Mouse (Mus musculus) kidney, postnatal 0 days (tissue): ENCODE data around the gene Mgrn1. TPM values are rescaled to one million over a fixed set of nuclear protein-coding genes. Genes with fewer than 3 reads are reported as not detected.

Source experiments
- ATAC-seq: fragments of 200-750 bp; cut with Nextera tagmentation; replicated peaks from 2 replicates; pipeline ENCODE4 v1.8.0; 2017; ENCODE audit warnings: low read depth, moderate number of reproducible peaks, moderate TSS enrichment, moderate library complexity; ENCODE audit not compliant: low FRiP score
- DNase-seq: peaks from one replicate; pipeline ENCODE4 v3.0.0-alpha.2; 2016; ENCODE audit warnings: low spot score
- H3K27ac ChIP-seq: fragments of 300-500 bp; sonication (generic); 2 replicates; pipeline ENCODE4 v1.5.1; 2014; ENCODE audit warnings: mild to moderate bottlenecking
- H3K27me3 ChIP-seq: fragments of 300-500 bp; sonication (generic); 2 replicates; pipeline ENCODE4 v1.6.1; 2014; ENCODE audit warnings: low read length, mixed read lengths; ENCODE audit not compliant: insufficient read depth
- H3K36me3 ChIP-seq: fragments of 300-500 bp; sonication (generic); 2 replicates; pipeline ENCODE4 v1.6.1; 2014; ENCODE audit warnings: low read length, mixed read lengths; ENCODE audit not compliant: insufficient read depth
- H3K4me1 ChIP-seq: fragments of 300-500 bp; sonication (generic); replicated peaks from 2 replicates; pipeline ENCODE4 v1.6.1; 2014; ENCODE audit warnings: antibody characterized with exemption, low read length, mixed read lengths; ENCODE audit not compliant: insufficient read depth
- H3K4me2 ChIP-seq: fragments of 300-500 bp; sonication (generic); 2 replicates; pipeline ENCODE4 v1.6.1; 2014; ENCODE audit warnings: mild to moderate bottlenecking, low read length, moderate library complexity, mixed read lengths
- H3K4me3 ChIP-seq: fragments of 300-500 bp; sonication (generic); replicated peaks from 2 replicates; pipeline ENCODE4 v1.5.1; 2014; ENCODE audit warnings: low read depth, low read length
- H3K9ac ChIP-seq: fragments of 300-500 bp; sonication (generic); 2 replicates; pipeline ENCODE4 v1.6.1; 2014; ENCODE audit warnings: low read depth, low read length
- H3K9me3 ChIP-seq: fragments of 300-500 bp; sonication (generic); replicated peaks from 2 replicates; pipeline ENCODE4 v1.6.1; 2016; ENCODE audit warnings: low read length, inconsistent platforms, mixed read lengths
- CTCF ChIP-seq: IDR thresholded peaks from 2 replicates; pipeline ENCODE4 v1.5.1; 2016; ENCODE audit warnings: antibody characterized with exemption, low read depth, mild to moderate bottlenecking, moderate library complexity
- WGBS: fragments of 180-500 bp; shearing (Covaris S2); extraction: QIAGEN DNeasy Blood & Tissue Kit; methylation state at CpG from one replicate; pipeline ENCODE4 v1.1.7; 2014; 5-methylcytosine and 5-hydroxymethylcytosine counted together
- polyA plus RNA-seq: library from polyadenylated mRNA; unstranded; fragments of >200 nt; fragmentation: Nextera tagmentation; extraction: Ambion mirVana; gene quantifications from 2 replicates; pipeline ENCODE4 v1.2.1, GENCODE M21; 2015

Mgrn1 gene
- polyA plus RNA-seq, 1 experiment from 2014 or later, result 85.9 TPM

DNA sequence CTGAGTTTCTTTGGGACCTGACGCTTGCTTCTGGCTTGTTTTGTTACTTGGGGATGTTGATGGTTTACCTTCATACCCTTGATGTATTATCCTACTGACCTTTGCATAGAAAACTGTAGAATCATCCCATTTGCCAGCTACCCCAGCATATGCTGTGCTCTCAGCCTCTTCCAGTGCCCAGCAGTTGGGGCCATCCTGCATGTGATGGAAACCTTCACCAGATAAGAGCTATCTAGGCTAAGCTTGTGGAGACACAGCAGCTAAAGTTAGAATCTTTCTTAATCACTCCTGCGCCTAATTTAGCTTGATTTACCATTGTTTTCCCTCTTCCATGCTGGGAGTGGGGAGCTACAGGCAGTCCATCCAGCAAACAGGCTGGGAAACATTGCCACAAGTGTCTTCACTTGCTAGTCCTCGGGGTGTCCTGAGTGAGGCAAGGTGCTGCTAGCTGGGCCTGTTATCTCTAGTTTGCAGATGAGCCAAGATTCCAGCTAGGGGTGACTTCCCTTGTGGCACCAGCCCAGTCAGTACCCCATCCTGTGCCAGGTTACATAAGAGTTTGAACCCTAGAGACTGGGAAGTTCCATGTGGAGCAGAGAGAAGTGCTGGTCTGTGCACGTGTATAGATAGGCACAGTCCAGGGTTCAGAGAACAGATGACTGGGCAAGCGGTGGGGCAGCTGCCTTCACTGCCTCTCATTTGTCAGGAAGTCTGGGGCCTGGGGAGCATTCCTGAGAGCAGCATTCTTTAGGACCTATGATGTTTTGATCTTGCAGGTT lies 10.4 kb downstream of the Mgrn1 start:
- Histone ChIP-seq H3K4me2 (no peak overlapping the region), H3K27ac (peak overlapping the region; percentile 57; the same call in 1 of the 2 replicates), H3K4me3 (no peak overlapping the region), H3K36me3 (no peaks in the 10 kb centered on the region), H3K4me1 (0 out of 2 replicates have a peak, but pooled peaks cover 6% of the 10 kb centered on the region), H3K9ac (no peak overlapping the region), H3K27me3 (no peaks in the 10 kb centered on the region), H3K9me3 (no peaks in the 10 kb centered on the region)
- no peak for TF ChIP-seq CTCF
- DNase-seq (peak; percentile 25), ATAC-seq (peak; percentile 90)
- 67% methylated on average over 5 of the region's 5 CpGs for WGBS

GRCm38 (mm10) chr16:4897146-4897730 lies 11.2 kb downstream of the Mgrn1 start:
- Histone ChIP-seq H3K27ac (no peak overlapping the region), H3K4me1 (0 out of 2 replicates have a peak, but pooled peaks cover 6% of the 10 kb centered on the region), H3K9ac (no peak overlapping the region), H3K27me3 (no peaks in the 10 kb centered on the region), H3K9me3 (no peaks in the 10 kb centered on the region), H3K4me3 (no peak overlapping the region), H3K36me3 (no peaks in the 10 kb centered on the region), H3K4me2 (no peak overlapping the region)
- DNase-seq, result no peak
- TF ChIP-seq CTCF, result peak; percentile 31; the same call in 1 of the 2 replicates
- 61% methylated on average over 7 of the region's 7 CpGs for WGBS
- no peak; the same call in 1 of the 2 replicates for ATAC-seq

GRCm38 (mm10) chr16:4898881-4899280 lies 12.8 kb downstream of the Mgrn1 start:
- Histone ChIP-seq H3K4me3 (no peak overlapping the region), H3K27ac (no peak overlapping the region), H3K27me3 (no peaks in the 10 kb centered on the region), H3K36me3 (no peaks in the 10 kb centered on the region), H3K9me3 (no peaks in the 10 kb centered on the region), H3K4me1 (0 out of 2 replicates have a peak, but pooled peaks cover 10% of the 10 kb centered on the region), H3K9ac (no peak overlapping the region), H3K4me2 (no peak overlapping the region)
- DNase-seq (no peak), ATAC-seq (no peak)
- TF ChIP-seq CTCF, result no peak
- WGBS, result 92% methylated on average over 6 of the region's 6 CpGs

DNA sequence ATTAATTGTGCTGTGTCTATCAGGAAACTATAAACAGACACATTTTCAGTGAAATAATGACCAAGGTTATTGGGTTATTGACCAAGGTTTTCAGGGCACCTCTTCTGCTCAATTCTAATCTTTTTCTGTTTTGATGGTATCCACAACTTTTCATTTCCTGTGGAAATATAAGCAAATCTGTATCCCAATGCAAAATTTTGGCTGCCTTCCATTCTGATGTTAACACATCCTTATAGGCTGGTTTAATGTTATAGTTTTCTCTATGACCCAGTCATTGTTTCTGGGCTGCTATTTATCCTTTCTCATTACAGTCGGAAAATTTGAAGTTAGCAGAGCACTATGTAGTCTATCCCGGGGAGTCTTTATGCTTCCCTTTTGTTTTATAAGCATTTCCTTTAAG lies 13.7 kb downstream of the Mgrn1 start:
- Histone ChIP-seq H3K27ac (no peak overlapping the region), H3K4me3 (no peak overlapping the region), H3K27me3 (no peaks in the 10 kb centered on the region), H3K4me2 (no peak overlapping the region), H3K4me1 (0 out of 2 replicates have a peak, but pooled peaks cover 10% of the 10 kb centered on the region), H3K9ac (no peak overlapping the region), H3K9me3 (no peaks in the 10 kb centered on the region), H3K36me3 (no peaks in the 10 kb centered on the region)
- ATAC-seq (no peak), DNase-seq (no peak)
- WGBS, result 70% methylated on average over 2 of the region's 2 CpGs
- TF ChIP-seq CTCF, result no peak

DNA sequence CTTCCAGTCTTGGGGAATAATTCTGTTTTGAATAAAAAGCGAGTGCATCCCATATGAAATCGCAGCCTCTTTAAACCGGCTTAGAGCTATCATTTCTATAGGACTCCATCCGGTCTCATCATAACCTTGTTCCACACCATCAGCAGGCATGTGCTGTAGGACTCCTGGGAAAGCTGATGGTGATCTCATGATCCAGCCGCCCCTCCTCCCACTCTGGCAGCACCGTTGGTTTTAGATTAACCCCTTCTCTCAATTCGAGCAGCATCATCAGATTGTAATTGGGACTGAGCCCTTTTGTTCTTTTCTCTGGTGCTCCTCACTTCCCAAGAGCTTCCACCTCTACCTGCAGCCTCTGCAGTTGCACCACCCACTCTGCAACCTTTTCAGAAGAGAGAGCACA lies 15.1 kb downstream of the Mgrn1 start:
- TF ChIP-seq CTCF, result no peak
- no peak overlapping the region for H3K4me3 ChIP-seq
- H3K4me2 ChIP-seq, result no peak overlapping the region
- no peak overlapping the region for H3K27ac ChIP-seq
- no peak overlapping the region for H3K9ac ChIP-seq
- no peak for ATAC-seq
- DNase-seq, result no peak
- no peaks in the 10 kb centered on the region for H3K36me3 ChIP-seq
- no peaks in the 10 kb centered on the region for H3K9me3 ChIP-seq
- 0 out of 2 replicates have a peak, but pooled peaks cover 10% of the 10 kb centered on the region for H3K4me1 ChIP-seq
- no peaks in the 10 kb centered on the region for H3K27me3 ChIP-seq
- WGBS, result 55% methylated on average over 7 of the region's 7 CpGs

DNA sequence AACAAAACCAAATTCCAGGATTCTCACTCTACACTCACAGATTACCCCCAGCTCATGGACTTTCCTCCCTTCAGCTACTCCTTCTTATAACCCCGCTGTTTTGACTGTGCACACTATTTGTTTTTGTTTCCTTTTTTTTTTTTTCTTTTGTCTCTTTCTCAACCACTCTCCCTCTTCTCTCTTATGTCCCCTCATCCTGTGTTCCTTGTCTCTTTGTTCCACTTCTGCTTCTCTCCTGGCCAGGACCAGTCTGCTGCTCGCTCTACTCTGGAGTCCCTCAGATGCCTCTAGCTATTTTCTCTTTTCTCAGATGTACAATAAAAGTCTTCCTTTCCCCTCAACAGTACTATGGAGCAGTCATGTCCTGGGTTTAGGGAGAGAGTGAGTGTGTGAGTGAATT lies 16.3 kb downstream of the Mgrn1 start:
- 82% methylated on average over 2 of the region's 2 CpGs for WGBS

More for the DNA sequence above, 16.3 kb downstream of the Mgrn1 start:
- Histone ChIP-seq H3K9ac (no peak overlapping the region), H3K4me3 (no peak overlapping the region), H3K4me1 (0 out of 2 replicates have a peak, but pooled peaks cover 5% of the 10 kb centered on the region), H3K4me2 (no peak overlapping the region), H3K27ac (no peak overlapping the region), H3K27me3 (no peaks in the 10 kb centered on the region), H3K9me3 (no peaks in the 10 kb centered on the region), H3K36me3 (0 out of 2 replicates have a peak, but pooled peaks cover 4% of the 10 kb centered on the region)
- TF ChIP-seq CTCF, result no peak
- DNase-seq (no peak), ATAC-seq (no peak)
